Mouse (Mus musculus) right cerebral cortex, postnatal 4 days (tissue): ENCODE results near the gene Il12a.
"Not testable (repeated sequence)": the region's sequence is repeated elsewhere in the genome, so short reads cannot be mapped to it uniquely, and the experiment has no call there.

Experiments
- DNase-seq: peaks from one replicate; pipeline ENCODE4 v3.0.0-alpha.2; 2022

Il12a gene

DNA sequence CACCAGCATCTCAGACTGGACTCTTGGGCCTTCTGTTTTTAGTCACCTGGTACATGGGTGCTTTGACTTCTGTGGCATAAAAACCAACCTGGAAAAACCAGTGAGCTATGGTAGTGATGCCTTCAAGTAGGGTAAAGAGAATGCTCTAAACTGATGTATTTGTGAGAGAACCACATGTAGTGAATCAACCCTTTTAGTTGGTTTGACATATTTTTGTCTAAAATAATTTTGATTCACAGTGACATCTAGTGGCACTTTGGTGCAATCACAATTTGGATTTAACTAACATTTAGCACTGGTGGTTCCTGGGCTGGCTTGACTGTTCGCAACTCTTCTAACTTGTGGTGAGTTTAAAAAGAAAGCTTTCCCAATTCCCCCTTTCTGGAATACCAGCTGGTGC is 53.7 kb downstream of the Il12a start:
- DNase-seq, result no peak

DNA sequence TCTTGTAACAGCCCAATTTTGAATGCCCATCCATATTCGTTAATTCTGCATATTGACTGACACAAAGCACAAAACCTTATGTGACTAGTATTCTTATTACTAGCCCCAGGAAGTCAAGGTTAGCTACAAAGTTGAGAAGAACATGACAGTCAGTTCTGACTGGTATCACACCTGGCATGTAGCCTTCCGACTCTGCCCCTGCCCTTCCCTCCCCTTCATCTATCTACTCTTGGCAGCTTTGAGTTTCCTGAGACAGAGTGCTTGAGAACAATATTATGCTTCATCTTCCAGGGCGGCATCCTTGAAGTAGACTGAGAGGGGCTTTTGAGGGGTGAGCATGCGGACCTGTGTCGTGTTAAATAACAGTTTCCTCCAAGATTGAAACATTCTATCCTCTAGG is 54.6 kb downstream of the Il12a start:
- no peak for DNase-seq

DNA sequence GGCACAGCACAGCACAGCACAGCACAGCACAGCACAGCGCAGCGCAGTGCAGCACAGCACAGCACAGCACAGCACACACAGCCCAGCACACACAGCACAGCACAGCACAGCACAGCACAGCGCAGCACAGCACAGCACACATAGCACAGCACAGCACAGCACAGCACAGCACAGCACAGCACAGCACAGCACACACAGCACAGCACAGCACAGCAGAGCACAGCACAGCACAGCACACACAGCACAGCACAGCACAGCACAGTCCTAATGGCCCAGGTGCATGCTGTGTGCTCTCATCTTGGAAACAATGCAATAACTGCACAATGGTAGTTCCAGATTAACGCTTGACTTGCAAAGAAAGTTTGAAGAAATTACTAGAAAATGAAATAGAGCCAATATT is 55.8 kb downstream of the Il12a start:
- DNase-seq, result not testable (repeated sequence)
